Mouse (Mus musculus): ENCODE results near the gene Mif.

DNA sequence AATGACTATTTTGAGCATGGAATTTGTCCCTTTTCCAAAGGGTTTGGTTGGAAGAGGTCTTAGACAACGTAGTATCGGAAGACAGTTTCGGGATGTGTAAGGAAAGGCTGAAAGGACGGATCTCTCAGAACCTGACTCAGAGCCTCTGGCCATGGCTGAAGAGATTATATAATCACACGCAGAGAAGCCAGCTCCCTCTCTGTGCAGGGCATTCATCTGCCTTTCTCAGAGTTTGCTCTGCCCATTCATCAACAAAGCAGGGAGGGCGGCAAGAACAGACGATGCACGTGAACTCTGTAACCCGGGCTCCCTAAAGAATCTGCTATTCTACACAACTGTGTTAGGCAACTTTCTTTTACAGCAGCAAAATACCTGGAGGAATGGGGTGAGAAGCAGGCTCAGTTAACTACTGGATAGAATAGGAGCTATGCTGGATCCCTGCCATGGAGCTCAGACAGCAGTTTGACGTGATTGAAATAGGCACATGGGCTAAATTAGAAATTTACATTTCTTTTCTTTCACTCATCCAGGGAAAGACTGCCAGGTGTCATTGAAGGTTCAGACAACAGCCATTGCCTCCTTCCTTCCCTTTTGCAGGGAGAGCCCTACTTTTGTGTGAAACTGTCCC lies 13.6 kb upstream of the Mif start:
- TF ChIP-seq CTCF (IDR thresholded peaks at IDR 0.05; ENCODE audit: borderline replicate concordance, extremely low read depth, insufficient read depth, insufficient read length), result no peak
- TF ChIP-seq POLR2A (IDR thresholded peaks at IDR 0.05; ENCODE audit: borderline replicate concordance, extremely low read depth, insufficient read depth, insufficient read length, poor library complexity, severe bottlenecking), result no peak
